Mouse (Mus musculus) brain, embryonic 18.5 days (tissue): ENCODE results near the gene Rrnad1.

Experiments used
- DNase-seq: peaks from one replicate; pipeline ENCODE4 v3.0.0-alpha.2; 2012; ENCODE audit warnings: low read depth, low spot score

The Rrnad1 gene

GRCm38 (mm10) chr3:87885281-87886003, 45.1 kb downstream of the Rrnad1 start, which contains the start of gene Prcc:
TSS of gene Prcc (minus strand) at chr3:87885608.
- peak; percentile 100 for DNase-seq

GRCm38 (mm10) chr3:87884708-87885251, 45.7 kb downstream of the Rrnad1 start:
- DNase-seq, result no peak

GRCm38 (mm10) chr3:87884291-87884690, 46.2 kb downstream of the Rrnad1 start:
- no peak for DNase-seq

- DNase-seq, result no peak
These were observed 52.8 kb downstream of the Rrnad1 start for GRCm38 (mm10) chr3:87877730-87878129.
